Mouse (Mus musculus): ENCODE data around the gene Taar7b. TPM values are rescaled to one million over a fixed set of nuclear protein-coding genes. Genes with fewer than 3 reads are reported as not detected.

The Taar7b gene
- not detected for total RNA-seq (2021)
- long read RNA-seq, experiment 1, result 0 reads
- long read RNA-seq, experiment 2, result 0 reads

DNA sequence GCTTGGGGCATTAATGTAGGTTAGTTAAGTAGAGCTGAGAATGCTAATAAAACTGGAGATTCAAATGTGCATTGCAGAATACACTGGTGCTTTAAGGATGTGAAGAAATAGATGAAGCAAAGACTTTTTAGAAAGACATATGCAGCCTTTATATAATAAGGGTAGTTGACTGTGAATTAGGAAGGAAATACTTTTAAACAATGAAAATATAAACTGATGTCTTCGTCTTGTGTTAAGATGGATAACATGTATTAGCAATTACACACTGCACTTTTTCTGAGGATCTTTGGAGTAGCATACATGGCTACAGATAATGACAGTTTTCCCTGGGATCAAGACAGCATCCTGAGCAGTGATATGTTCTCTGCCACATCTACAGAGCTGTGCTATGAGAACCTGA lies at the start of gene Taar7b:
Taar7b (plus strand) TSS at position 301 of the 400 bp plus-strand sequence.
- no peak for DNase-seq (ENCODE audit: low spot score in 2 of 2)

DNA sequence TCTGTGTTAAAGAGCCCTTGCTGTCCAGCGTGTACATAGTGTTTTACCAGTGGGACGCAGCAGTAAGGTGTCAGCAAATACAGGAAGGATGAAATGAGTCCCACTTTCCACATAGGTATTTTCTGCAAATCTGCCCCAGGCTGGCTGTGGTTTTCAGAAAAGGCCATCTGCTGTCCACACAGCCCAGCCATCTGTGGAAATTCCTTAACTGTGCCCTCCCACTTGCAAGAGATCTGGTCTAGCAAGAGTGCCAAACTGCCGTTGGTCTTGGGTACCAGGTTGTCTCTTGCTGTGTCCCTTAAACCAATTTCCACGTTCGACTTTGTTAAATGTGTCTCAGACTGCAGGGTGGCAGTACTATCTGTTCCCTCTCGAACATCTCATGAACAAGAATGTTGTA lies 48.0 kb upstream of the Taar7b start:
- no peak for DNase-seq (ENCODE audit: low spot score in 2 of 2)

DNA sequence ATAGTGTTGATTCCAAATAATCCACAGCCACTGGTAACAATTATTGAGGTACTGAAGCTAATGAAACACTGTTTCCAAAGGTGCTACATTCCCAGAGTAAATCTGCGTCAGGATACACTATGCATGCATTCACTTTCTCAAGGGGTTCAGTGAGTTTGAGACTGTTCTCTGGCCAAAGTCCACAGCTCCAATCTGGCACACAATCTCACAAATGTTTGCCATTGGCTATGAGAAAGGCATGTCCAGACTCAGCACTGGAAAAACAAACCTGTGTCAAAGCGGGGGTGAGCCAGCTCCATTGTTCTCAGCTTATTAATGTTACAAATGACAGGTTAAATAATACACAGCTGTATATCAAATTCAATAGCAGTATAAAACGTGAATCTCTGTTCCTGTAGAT lies 40.7 kb upstream of the Taar7b start:
- DNase-seq (ENCODE audit: low spot score in 2 of 2), result no peak

DNA sequence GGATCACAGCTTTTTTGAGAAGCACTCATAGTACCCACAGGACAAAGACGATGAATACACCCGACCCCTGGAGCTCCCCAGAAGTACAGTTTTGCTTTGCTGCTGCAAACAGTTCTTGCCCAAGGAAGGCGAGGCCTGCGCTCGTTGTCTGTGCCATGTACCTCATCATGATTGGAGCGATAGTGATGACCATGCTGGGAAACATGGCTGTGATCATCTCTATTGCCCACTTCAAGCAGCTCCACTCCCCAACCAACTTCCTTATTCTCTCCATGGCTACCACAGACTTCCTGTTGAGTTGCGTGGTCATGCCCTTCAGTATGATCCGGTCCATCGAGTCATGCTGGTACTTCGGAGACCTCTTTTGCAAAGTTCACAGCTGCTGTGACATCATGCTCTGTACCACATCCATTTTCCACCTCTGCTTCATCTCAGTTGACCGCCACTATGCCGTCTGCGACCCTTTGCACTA lies 39.3 kb upstream of the Taar7b start, which contains the start of gene Taar4:
Taar4 (plus strand) TSS at position 51 of the 472 bp plus-strand sequence.
- DNase-seq (ENCODE audit: low spot score in 2 of 2), result no peak

DNA sequence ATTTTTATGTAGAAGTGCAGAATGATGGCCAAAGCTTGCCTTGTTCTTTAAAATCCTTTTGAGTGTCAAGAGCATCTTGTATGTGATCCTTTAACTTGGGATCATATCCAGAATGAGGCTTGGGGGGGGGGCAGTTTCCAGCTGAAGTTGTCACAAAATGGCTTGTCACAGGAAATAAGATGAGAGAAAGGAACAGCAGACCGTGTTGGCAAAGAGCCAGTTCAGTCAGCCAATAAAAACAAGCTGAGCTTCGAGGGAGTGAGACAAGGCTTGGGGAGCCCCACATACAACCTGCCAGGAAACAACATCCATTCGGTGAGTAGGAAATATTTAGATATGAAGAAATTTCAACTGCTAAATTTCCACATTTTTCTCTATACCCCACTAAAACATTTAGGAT lies 36.3 kb upstream of the Taar7b start:
- no peak for DNase-seq (ENCODE audit: low spot score in 2 of 2)

DNA sequence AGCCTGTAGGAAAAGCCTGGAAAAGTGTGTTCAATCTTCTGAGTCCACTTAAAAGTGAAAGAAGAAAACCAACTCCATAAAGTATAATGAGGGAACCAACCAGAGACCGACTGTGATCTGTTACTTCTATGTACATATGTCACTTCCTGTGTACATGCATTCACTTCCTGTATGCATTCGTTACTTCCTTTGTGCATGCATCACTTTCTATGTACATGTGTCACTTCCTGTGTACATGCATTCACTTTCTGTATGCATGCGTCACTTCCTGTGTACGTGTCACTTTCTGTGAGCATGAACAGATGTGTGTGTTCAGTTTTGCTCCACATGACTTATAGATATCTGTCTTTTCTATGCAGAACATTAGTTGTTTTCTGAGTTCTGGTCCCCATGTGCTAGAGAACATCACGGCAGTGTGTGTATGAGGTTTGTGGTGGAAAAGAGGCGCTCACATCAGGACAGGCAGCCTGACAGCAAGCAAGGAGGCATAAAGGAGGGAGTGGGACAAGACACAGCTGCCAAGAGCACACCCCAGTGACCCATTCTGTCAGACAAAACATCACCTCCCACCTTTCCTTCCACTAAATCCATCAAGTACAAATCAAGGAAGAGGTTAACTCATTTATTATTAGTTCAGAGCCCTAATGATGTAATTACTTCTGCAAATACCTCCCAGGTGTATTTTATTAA lies 34.7 kb upstream of the Taar7b start:
- no peak for DNase-seq (ENCODE audit: low spot score in 2 of 2)

DNA sequence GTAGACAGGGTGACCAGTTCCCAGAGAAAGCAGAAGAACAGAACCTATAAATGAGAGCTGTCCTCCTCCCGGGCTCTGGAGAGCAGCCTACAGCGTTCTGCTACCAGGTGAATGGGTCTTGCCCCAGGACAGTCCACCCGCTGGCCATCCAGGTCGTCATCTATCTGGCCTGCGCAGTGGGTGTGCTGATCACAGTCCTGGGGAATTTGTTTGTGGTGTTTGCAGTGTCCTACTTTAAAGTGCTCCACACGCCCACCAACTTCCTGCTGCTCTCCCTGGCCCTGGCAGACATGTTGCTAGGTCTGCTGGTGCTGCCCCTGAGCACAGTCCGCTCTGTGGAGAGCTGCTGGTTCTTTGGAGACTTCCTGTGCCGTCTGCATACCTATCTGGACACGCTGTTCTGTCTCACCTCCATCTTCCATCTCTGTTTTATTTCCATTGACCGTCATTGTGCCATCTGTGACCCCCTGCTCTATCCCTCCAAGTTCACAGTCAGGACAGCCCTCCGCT lies 29.0 kb upstream of the Taar7b start, which contains the start of gene Taar5:
Taar5 (plus strand) TSS at position 51 of the 510 bp plus-strand sequence.
- no peak for DNase-seq (ENCODE audit: low spot score in 2 of 2)

DNA sequence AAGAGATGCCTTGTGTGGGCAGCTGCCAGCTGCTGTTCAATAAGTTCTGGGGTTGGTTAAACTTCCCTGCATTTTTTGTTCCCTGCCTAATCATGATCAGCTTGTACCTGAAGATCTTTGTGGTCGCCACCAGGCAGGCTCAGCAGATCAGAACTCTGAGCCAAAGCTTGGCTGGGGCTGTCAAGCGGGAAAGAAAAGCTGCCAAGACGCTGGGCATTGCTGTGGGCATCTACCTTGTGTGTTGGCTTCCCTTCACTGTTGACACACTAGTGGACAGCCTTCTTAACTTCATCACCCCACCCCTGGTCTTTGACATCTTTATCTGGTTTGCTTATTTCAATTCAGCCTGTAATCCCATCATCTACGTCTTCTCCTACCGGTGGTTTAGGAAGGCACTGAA lies 28.5 kb upstream of the Taar7b start:
- no peak for DNase-seq (ENCODE audit: low spot score in 2 of 2)

DNA sequence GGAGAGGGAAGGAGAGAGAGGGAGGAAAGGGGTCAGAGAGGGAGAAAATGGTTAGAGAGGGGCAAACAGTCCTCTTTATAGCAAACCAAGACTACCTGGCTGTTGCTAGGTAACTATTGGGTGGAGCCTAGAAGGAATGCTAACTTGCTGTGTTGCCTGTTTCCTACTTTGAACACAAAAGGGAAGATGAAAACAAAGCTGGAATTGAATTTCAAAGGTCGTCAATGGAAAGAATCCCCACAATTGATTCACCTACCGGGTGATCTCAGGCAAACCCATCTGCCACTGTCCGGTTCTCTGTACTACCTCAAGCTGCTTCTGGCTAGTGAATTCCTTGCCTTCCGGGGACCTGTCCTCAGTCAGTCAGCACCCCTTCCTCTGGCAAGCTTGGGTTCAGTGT lies 21.8 kb upstream of the Taar7b start:
- no peak for DNase-seq (ENCODE audit: low spot score in 2 of 2)

DNA sequence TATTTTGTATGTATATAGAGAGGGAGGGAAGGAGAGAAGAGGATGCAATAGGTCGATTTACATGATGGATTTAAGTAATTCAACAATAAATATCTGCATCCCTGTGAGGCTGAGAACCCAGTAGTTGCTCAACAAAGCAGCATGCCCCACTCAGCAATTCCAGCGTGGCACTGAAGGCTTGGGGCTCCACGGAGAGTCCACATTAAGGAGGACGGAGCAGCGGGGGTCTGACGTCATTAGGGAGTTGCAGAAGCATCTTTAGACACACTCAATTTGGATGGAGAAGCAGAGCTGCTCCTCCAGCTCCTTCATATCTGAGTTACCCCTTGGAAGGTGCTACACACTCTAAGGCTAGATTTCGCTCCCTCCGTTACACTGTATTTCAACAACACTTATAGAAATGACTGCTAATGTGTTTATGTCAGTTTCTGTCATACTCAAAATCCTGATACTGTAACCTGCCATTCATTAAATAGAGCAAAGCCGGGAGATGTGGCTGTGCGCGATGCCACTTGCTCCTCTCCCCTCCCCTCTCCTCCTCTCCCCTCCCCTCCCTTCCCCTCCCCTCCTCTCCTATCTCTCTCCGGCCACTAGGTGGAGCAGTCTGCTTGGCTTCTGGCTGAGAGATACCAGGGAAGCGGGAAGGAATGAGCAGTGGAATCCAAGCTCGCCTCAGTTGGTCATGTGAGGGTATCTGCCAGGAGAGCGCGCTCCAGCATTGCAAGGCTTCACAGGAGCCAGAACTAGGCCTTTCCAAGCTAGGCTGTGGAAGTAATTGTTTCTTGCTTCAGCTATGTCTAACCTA lies 20.6 kb upstream of the Taar7b start:
- peak; percentile 37 to 57 for DNase-seq (ENCODE audit: low spot score in 2 of 2)

DNA sequence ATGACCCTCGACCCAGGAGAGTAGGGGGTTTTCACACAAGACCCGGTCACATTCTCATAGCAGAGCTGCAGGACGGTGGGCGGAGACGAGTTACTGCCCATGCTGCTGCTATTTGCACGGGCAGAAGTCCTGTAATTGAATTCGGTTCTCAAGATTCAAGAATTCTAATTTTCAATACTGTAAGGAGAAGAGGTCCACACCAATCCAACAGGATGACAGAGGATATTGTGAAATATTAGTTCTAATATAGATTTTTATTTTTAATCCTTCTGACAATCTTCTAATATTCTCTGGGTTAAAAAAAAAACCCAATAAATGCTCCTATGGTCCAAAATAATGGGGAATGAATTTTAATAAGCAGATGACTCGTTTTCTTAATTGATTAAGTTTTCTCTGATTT lies 14.2 kb upstream of the Taar7b start, which contains the start of gene Taar6:
Taar6 (minus strand) TSS at position 101 of the 400 bp plus-strand sequence.
- DNase-seq (ENCODE audit: low spot score in 2 of 2), result no peak

DNA sequence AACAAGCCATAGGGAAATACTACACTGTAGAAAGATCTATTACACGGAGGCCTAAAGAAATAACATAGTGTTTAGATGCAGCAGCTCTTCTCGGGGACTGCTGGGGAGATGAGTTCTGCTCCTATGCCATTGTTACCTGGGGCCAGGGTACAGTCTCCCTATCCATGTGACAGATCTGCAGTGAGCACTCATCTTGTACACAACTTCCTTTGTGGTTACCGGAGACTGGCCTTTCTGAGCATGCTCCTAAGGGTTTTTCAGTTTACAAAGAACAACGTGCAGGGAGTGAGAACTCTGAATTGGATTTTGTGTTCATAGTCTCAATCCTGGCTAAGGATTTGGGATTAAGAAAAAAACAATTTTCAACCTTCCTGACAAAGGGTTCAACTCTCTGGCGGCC lies 13.3 kb upstream of the Taar7b start:
- no peak for DNase-seq (ENCODE audit: low spot score in 2 of 2)

DNA sequence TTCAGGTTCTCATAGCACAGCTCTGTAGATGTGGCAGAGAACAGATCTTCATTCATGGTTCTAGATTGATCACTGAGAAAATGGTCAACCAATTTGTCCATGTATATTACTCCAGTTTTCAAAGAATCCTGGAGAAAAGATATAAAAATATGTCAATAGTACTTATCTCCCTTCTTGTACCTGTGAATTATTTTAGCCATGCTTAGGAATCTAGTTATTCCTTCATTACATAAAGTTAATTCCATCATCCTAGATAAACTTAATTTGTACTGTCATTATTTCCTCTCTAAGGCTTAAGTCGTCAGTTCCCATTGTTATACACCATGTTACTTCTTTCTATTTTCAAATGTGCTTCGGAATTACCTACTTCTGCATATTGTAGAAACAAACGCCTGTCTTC lies 6.4 kb upstream of the Taar7b start, which contains the start of gene Taar7a:
Taar7a (minus strand) TSS at position 101 of the 400 bp plus-strand sequence.
- no peak for DNase-seq (ENCODE audit: low spot score in 2 of 2)

DNA sequence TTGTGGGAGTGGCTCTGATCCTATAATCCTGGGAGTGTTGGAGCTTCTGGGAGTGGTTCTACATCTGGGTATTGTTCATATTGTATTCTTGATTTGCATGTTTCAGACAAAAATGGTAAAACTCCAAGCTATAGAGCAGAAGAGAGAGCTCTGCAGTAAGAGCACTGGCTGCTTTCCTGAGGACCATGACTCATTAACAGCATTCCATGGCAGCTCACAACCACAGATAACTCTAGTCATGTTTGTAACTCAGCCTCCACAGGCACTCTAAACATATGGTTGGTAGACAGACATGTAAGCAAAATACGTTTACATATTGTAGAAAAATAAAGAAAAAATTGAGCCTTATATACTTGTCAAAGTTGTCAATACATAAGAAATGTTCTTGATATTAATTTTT lies 6.7 kb downstream of the Taar7b start:
- no peak for DNase-seq (ENCODE audit: low spot score in 2 of 2)

DNA sequence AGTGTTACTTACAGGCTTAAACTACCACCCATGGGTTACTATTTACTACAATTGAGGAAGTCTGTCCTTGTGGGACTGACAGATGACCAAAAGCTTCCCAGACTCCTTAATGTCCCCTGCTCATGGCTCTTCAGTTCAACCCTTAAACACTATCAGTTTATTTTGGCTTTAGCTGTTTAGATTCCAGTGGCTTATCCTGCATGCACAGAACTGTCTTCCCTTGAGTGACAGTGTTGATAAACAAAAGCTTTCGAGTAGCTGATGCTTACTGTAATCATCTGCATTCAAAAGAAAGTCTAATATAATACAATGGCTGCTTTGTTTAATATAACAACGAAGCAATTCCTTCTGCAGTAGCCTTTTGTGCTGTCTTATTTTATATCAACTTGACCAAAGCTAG lies 7.3 kb downstream of the Taar7b start:
- DNase-seq (ENCODE audit: low spot score in 2 of 2), result no peak

DNA sequence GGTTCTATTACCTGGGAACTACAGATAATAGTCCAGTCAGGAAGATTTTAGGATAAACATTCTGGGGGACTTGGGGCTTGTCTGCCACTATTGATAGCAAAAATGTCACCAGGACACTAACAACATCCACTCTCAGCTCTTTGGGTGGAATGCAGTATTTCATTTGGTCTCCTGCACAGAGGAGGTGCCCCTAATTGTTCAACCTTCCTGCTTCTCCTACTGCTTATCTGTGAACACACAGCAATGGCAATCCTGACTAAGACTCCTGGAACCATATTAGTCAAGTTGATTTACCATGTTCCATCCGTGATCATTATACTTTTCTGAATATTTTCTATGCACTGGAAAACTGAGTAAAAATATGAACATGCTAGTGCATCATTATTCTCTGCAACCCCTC lies 8.4 kb downstream of the Taar7b start:
- DNase-seq (ENCODE audit: low spot score in 2 of 2), result no peak

DNA sequence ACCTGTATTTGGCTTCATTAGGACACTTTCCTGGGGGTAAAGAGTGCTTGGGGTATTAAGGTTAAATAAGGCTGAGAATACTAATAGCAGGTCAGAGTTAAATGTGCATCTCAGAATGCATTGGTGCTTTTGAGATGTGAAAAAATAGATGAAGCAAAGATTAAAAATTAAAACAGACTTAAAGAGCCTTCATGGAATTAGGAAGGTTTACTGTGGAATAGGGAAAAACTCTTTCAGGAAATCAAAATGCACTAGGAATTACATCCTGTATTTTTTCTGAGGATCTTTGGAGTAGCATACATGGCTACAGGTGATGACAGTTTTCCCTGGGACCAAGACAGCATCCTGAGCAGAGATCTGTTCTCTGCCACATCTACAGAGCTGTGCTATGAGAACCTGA lies 27.2 kb downstream of the Taar7b start, which contains the start of gene Taar7d:
Taar7d (plus strand) TSS at position 301 of the 400 bp plus-strand sequence.
- DNase-seq (ENCODE audit: low spot score in 2 of 2), result no peak

DNA sequence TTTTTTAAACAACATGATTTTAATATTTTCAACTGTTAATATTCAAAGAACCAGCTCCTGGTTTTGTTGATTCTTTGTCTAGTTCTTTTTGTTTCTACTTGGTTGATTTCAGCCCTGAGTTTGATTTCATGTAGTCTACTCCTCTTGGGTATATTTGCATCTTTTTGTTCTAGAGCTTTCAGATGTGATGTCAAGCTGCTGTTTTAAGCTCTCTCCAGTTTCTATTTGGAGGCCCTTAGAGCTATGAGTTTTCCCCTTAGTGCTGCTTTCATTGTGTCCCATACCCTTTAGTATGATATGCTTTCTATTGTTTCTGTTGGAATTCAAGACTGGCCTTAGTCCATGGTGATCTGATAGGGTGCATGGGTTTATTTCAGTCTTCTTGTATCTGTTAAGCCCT lies 31.6 kb downstream of the Taar7b start:
- DNase-seq (ENCODE audit: low spot score in 2 of 2), result no peak

DNA sequence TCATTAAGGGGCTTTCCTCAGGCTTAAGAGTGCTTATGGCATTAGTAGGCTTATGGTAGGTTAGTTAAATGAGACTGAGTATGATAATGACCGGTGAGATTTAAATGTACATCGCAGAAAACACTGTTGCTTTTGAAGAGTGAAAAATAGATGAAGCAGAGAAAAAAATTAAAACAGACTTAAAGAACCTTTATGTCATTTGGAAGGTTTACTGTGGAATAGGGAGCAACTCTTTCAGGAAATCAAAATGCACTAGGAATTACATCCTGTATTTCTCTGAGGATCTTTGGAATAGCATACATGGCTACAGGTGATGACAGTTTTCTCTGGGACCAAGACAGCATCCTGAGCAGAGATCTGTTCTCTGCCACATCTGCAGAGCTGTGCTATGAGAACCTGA lies 37.6 kb downstream of the Taar7b start, which contains the start of gene Taar7e:
Taar7e (plus strand) TSS at position 301 of the 400 bp plus-strand sequence.
- DNase-seq (ENCODE audit: low spot score in 2 of 2), result no peak

DNA sequence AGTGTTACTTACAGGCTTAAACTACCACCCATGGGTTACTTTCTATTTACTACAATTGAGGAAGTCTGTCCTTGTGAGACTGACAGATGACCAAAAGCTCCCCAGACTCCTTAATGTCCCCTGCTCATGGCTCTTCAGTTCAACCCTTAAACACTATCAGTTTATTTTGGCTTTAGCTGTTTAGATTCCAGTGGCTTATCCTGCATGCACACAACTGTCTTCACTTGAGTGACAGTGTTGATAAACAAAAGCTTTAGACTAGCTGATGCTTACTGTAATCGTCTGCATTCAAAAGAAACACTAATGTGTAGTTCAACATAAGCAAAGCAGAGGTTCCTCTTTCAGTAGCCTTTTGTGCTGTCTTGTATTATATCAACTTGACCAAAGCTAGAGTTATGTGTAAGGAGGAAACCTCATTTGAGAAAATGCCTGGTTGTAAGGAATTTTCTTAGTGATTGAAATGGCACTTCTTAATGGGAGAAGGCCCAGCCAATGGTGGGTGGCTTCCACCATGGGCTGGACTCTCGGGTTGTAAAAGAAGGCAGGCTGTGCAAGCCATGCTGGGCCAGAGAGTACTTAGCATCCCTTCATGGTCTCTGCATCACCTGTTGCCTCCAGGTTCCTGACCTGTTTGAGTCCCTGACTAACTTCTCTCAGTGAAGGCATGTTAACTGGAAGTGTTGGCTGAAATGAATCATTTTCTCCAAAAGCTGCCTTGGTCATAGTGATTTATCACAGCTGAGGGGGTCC lies 40.6 kb downstream of the Taar7b start:
- no peak for DNase-seq (ENCODE audit: low spot score in 2 of 2)

DNA sequence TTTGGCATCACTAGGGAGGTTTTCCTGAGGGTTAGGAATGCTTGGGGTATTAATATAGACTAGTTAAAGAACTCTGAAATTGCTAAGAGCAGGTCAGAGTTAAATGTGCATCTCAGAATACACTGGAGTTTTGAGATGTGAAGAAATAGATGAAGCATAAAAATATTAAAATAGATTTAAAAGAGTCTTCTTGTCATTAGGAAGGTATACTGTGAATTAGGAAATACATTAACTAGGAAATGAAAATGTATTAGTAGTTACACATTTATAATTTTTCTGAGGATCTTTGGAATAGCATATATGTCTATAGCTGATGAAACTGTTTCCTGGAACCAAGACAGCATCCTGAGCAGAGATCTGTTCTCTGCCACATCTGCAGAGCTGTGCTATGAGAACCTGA lies 49.5 kb downstream of the Taar7b start, which contains the start of gene Taar7f:
Taar7f (plus strand) TSS at position 301 of the 400 bp plus-strand sequence.
- no peak for DNase-seq (ENCODE audit: low spot score in 2 of 2)
